27 mouse cellular contexts compared by ENCODE assay signal in the genomic region with DNA sequence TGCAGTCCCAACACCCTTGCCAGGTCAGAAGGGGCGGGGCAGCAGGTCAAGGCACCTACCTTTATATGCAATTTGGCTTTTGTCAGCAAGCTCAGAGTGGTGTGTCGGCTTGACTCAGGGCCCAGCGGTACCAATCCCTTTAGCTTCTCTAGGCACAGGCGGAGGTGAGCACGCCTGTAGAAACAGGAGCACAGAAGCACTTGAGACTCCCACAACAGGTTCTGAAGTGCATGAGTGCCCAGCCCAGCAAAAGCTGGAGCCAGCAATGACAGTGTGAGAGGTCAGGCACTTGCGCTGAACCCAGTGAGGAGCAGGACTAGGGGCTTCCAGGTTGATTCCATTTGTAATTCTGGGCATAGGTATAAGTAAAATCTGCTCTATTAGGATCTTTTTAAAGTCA. TPM values are rescaled to one million over a fixed set of nuclear protein-coding genes. Genes with fewer than 3 reads are reported as not detected.
"Had no signal": no experiment of that assay in that cellular context is flagged by ENCODE, and none has a peak within 500 bp of the region (broad histone marks: within the 10 kb centered on the region; RNA-seq: fewer than 3 reads in every experiment).

No protein-coding gene starts in this region.

- H3K9me3 ChIP-seq: limb, embryonic 12.5 days; limb, embryonic 15.5 days; liver, embryonic 12.5 days; liver, embryonic 15.5 days; megakaryocyte, embryonic 14.5 days; midbrain, embryonic 10.5 days; midbrain, embryonic 13.5 days; neural tube, embryonic 13.5 days; stomach, embryonic 15.5 days had no signal

- H3K4me2 ChIP-seq: limb, embryonic 12.5 days; limb, embryonic 15.5 days; liver, embryonic 12.5 days; liver, embryonic 15.5 days; lung, embryonic 14.5 days; midbrain, embryonic 13.5 days; neural tube, embryonic 13.5 days; stomach, embryonic 15.5 days had no signal

- DNase-seq: kidney, adult 18-20 months; kidney, adult 9 months; layer of hippocampus, adult 9-11 months; layer of hippocampus, postnatal 36 days; left cerebral cortex, postnatal 4 days; lung, embryonic 14.5 days; retina, postnatal 1 day; right cerebral cortex, postnatal 25 days; spleen, adult 18-20 months; thymus, postnatal 25 days had no signal

- ATAC-seq: inflammation-experienced regulatory T-cells, adult 6 months; intestine, embryonic 16.5 days; liver, embryonic 12.5 days; midbrain, embryonic 13.5 days; midbrain, embryonic 16.5 days had no signal

- H3K4me1 ChIP-seq: limb, embryonic 12.5 days; limb, embryonic 15.5 days; midbrain, embryonic 10.5 days; midbrain, embryonic 13.5 days; neural tube, embryonic 13.5 days; stomach, embryonic 15.5 days had no signal

- H3K9ac ChIP-seq: limb, embryonic 12.5 days; limb, embryonic 15.5 days; liver, embryonic 12.5 days; liver, embryonic 15.5 days; lung, embryonic 14.5 days; midbrain, embryonic 13.5 days; neural tube, embryonic 13.5 days; stomach, embryonic 15.5 days had no signal

- H3K27ac ChIP-seq: kidney, postnatal 0 days; layer of hippocampus, adult 2 months; left cerebral cortex, adult 2 months; limb, embryonic 12.5 days; limb, embryonic 15.5 days; liver, embryonic 12.5 days; liver, embryonic 15.5 days; midbrain, embryonic 10.5 days; midbrain, embryonic 13.5 days; neural tube, embryonic 13.5 days; stomach, embryonic 15.5 days had no signal

- H3K4me3 ChIP-seq: layer of hippocampus, adult 2 months; left cerebral cortex, adult 2 months; limb, embryonic 12.5 days; limb, embryonic 15.5 days; liver, embryonic 12.5 days; liver, embryonic 15.5 days; midbrain, embryonic 10.5 days; midbrain, embryonic 13.5 days; myocyte; neural tube, embryonic 13.5 days; stomach, embryonic 15.5 days had no signal

- H3K27me3 ChIP-seq: limb, embryonic 12.5 days; limb, embryonic 15.5 days; liver, embryonic 12.5 days; liver, embryonic 15.5 days; megakaryocyte, embryonic 14.5 days; midbrain, embryonic 13.5 days; neural tube, embryonic 13.5 days; stomach, embryonic 15.5 days had no signal

RNA-seq across cellular contexts. Expression of a gene that starts 25.1 kb away (rescaled TPM):
- total RNA-seq: monocyte, adult 5-6 weeks had no signal
